Mouse (Mus musculus) brain, embryonic 14.5 days (tissue): ENCODE data around the gene Olfr829.

Source experiments
- CTCF ChIP-seq: fragments of 200-500 bp; IDR thresholded peaks from 2 replicates; pipeline ENCODE4 v1.5.1; 2012; ENCODE audit warnings: inconsistent platforms, mild to moderate bottlenecking, moderate library complexity, borderline replicate concordance; ENCODE audit not compliant: insufficient read depth, insufficient read length; ENCODE audit errors: extremely low read depth
- POLR2A ChIP-seq: fragments of 200-500 bp; IDR thresholded peaks from 2 replicates; pipeline ENCODE4 v1.6.1; 2012; ENCODE audit warnings: mild to moderate bottlenecking, inconsistent platforms, borderline replicate concordance; ENCODE audit not compliant: poor library complexity, insufficient read depth, insufficient read length, severe bottlenecking; ENCODE audit errors: extremely low read depth

DNA sequence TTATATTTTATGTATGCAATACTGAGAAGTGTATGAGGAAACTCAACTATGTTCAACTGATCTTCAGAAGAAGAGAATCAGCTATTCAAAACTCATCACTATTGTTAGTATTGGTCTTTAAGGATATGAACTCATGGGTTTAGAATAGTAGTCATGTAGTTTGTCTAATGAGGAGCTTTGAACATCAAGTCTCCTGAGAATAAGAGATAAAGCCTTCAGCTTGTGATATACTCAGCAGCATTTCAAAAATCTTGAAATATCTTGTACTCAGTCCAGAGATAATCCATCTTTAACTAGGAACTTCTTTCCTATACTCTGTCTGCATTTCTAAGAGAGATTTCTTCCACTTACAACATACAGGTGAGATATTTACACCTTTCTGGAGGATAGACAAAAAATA is 19.7 kb downstream of the Olfr829 start, which contains the start of gene Olfr830:
- TF ChIP-seq CTCF (no peak), POLR2A (no peak)
